Mouse (Mus musculus): Measurements from ENCODE around the gene Dis3l2.

DNA sequence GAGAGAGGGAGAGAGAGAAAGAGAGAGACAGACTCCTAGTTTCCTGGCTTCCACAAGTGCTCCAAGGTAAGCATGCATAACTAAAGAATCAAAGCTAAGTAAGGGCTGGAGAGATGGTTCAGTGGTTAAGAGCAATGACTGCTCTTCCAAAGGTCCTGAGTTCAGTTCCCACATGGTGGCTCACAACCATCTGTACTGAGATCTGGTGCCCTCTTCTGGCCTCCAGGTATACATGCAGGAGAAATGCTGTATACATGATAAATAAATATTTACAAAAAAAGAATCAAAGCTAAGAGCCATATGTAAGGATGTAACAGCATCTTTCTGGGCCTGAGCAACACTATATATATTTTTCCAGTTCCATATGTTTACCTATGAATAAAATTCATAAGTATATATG is 357.3 kb downstream of the Dis3l2 start:
- TF ChIP-seq MAFK (IDR thresholded peaks at IDR 0.05; ENCODE audit: insufficient read depth, low read depth, low read length): no peak
- TF ChIP-seq HCFC1 (IDR thresholded peaks at IDR 0.05; ENCODE audit: borderline replicate concordance, insufficient read depth, low read length): no peak
- TF ChIP-seq ZNF384 (IDR thresholded peaks at IDR 0.05; ENCODE audit: low read depth, low read length): no peak

All from ES-E14 (cell line).